Mouse (Mus musculus) neural tube, embryonic 11.5 days (tissue): ENCODE measurements around the gene Tepsin. TPM values are rescaled to one million over a fixed set of nuclear protein-coding genes. Genes with fewer than 3 reads are reported as not detected.
A peak's percentile ranks its signal among the peaks of the same experiment; 100 is the strongest.

Source experiments
- ATAC-seq: fragments of 200-750 bp; cut with Nextera tagmentation; 2 replicates; pipeline ENCODE4 v1.8.0; 2017; ENCODE audit warnings: moderate number of reproducible peaks, mild to moderate bottlenecking, moderate TSS enrichment, moderate library complexity; ENCODE audit not compliant: insufficient read depth, low FRiP score, low TSS enrichment
- DNase-seq: peaks from one replicate; pipeline ENCODE4 v3.0.0-alpha.2; 2015; ENCODE audit warnings: low spot score
- H3K27ac ChIP-seq: fragments of 300-500 bp; sonication (generic); 2 replicates; pipeline ENCODE4 v1.5.1; 2014; ENCODE audit warnings: low read depth, mild to moderate bottlenecking, low read length
- H3K27me3 ChIP-seq: fragments of 300-500 bp; sonication (generic); 2 replicates; pipeline ENCODE4 v1.6.1; 2014; ENCODE audit warnings: mild to moderate bottlenecking, low read length, mixed read lengths; ENCODE audit not compliant: control insufficient read depth, insufficient read depth
- H3K36me3 ChIP-seq: fragments of 300-500 bp; sonication (generic); 2 replicates; pipeline ENCODE4 v1.6.1; 2014; ENCODE audit warnings: mild to moderate bottlenecking, low read length, moderate library complexity, mixed read lengths; ENCODE audit not compliant: control insufficient read depth, insufficient read depth
- H3K4me1 ChIP-seq: fragments of 300-500 bp; sonication (generic); 2 replicates; pipeline ENCODE4 v1.6.1; 2014; ENCODE audit warnings: low read length, mixed read lengths; ENCODE audit not compliant: control insufficient read depth, insufficient read depth
- H3K4me2 ChIP-seq: fragments of 300-500 bp; sonication (generic); 2 replicates; pipeline ENCODE4 v1.6.1; 2014; ENCODE audit warnings: low read depth, mild to moderate bottlenecking, moderate library complexity
- H3K4me3 ChIP-seq: fragments of 300-500 bp; sonication (generic); 2 replicates; pipeline ENCODE4 v1.5.1; 2014; ENCODE audit warnings: low read depth, low read length
- H3K9ac ChIP-seq: fragments of 300-500 bp; sonication (generic); 2 replicates; pipeline ENCODE4 v1.6.1; 2014; ENCODE audit warnings: mild to moderate bottlenecking, low read length
- H3K9me3 ChIP-seq: fragments of 300-500 bp; sonication (generic); 2 replicates; pipeline ENCODE4 v1.6.1; 2016; ENCODE audit warnings: low read length; ENCODE audit not compliant: control insufficient read depth
- WGBS: fragments of 180-500 bp; shearing (Covaris S2); extraction: QIAGEN DNeasy Blood & Tissue Kit; methylation state at CpG from one replicate; pipeline ENCODE4 v1.1.7; 2014; 5-methylcytosine and 5-hydroxymethylcytosine counted together
- polyA plus RNA-seq: library from polyadenylated mRNA; unstranded; fragments of >200 nt; fragmentation: Nextera tagmentation; extraction: Ambion mirVana; gene quantifications from 2 replicates; pipeline ENCODE4 v1.2.1, GENCODE M21; 2014

Tepsin gene
- polyA plus RNA-seq, 1 experiment from 2014 or later, result 18.8 TPM

DNA sequence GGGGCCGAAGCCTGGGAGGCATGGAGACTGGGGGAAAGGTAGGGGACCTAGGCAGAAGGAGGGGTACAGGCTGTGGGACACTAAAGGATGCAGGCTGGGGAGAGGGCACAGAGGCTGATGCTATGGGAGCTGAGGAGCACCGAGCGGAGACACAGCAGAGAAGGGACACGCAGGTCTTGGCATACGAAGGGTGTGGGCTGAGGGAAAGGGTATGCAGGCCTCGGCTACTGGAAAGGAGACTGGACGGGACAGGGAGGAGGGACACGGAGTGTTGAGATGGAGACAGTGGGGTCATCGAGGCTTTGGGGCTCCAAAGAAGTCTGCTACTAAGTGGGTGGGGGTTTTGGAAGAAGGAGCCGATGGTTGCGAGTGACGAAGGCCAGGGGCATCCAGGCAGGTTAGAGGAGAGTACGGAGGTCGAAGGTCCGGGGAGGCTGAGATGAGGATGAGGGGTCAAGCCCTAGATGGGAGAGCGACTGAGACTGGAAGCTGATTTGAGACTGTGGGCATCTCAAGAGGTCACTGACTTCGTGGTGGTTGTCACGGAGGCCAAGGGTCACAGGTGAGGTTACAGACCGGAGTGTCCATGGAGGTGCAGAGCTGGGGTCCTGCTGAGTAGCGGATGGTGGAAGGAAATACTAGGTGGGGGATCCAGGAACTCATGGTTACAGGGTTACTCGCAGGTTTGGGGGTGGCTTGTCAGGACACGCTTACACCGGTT is 50.8 kb downstream of the Tepsin start:
- DNase-seq, result peak; percentile 36
- Histone ChIP-seq H3K27me3 (peaks cover 26% of the 10 kb centered on the region), H3K4me3 (peak overlapping the region; percentile 65), H3K27ac (no peak overlapping the region), H3K9me3 (no peaks in the 10 kb centered on the region), H3K4me2 (peak overlapping the region; percentile 98), H3K4me1 (peaks cover 10% of the 10 kb centered on the region), H3K36me3 (no peaks in the 10 kb centered on the region), H3K9ac (peak overlapping the region; percentile 80)
- 7% methylated on average over 23 of the region's 23 CpGs for WGBS
- no peak; the same call in 1 of the 2 replicates for ATAC-seq

DNA sequence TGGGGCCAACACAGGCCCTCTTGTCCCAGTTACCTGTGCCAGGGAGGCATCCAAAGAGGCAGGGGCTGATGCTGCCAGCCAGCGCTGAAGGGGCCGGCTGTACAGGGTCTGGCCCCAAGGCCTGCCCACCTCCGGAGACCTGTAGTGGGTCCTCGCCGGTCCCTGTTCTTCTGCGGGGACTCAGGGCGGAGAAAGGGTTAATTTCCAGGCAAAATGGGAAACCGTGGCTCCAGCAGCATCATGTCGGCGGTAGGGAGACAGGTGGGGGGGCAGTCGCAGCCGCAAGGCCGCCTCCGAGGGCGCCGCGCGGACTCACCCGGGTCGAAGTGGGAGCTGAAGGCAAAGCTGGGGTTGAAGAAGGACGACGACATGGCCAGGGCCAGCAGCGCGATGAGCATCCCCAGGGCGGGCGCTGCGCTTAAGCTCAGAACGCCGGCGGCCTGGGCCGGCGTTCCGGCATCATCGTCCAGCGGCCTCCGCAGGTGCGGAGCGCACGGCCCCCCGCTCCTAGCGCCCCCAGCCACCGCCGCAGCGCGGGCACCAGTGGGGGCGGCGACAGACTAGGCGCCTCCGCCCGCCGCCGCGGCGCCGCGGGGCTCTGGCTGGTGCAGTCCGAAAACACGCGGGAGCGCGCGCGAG is 51.9 kb downstream of the Tepsin start, which contains the start of gene Aatk:
Gene Aatk, minus strand, starts transcription at position 615 of the 639 bp plus-strand sequence.
- peaks cover 10% of the 10 kb centered on the region for H3K4me1 ChIP-seq
- H3K36me3 ChIP-seq, result no peaks in the 10 kb centered on the region
- 1% methylated on average over 56 of the region's 63 CpGs for WGBS
- H3K9ac ChIP-seq, result peak within 1 kb of the TSS; percentile 80
- peak within 1 kb of the TSS; percentile 49; the same call in 1 of the 2 replicates for H3K27ac ChIP-seq
- DNase-seq, result peak; percentile 59
- H3K4me2 ChIP-seq, result peak within 1 kb of the TSS; percentile 98
- H3K27me3 ChIP-seq, result peaks cover 26% of the 10 kb centered on the region
- no peak for ATAC-seq
- H3K9me3 ChIP-seq, result no peaks in the 10 kb centered on the region
- peak within 1 kb of the TSS; percentile 65 for H3K4me3 ChIP-seq

DNA sequence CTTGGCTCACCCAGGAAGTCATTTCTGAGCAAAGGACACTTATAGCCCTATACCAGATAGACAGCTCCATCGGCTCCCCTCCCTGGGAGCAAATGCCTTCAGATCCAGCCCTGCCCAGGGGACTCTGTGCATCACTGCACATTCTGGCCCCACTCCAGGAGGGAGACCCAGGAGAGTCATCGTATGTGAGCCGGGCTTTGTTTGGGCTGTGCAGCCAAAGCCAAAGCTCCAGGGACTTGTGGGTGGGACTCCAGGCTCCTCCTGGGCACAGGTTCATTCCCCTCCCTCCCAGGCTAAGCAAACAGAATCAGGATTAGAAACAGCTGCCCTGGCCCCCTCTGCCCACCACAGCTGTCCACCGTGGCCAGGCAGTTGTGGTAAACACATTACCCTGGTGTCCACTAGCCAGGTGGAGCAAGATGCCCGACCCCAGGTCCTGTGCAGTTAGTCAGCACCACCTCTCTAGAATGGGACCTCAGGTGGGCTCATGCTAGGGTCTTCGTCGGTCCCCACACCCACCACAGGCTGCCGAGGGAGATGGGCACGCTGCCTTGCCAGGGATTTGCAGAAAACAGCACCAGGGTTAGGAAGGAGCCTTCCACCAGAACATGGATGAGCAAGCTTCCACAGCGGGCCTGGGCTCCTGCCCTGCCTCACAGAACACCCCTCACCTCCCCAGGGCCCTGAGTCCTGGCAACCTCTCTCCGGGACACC is 52.5 kb downstream of the Tepsin start:
- H3K4me3 ChIP-seq, result peak overlapping the region; percentile 65

DNA sequence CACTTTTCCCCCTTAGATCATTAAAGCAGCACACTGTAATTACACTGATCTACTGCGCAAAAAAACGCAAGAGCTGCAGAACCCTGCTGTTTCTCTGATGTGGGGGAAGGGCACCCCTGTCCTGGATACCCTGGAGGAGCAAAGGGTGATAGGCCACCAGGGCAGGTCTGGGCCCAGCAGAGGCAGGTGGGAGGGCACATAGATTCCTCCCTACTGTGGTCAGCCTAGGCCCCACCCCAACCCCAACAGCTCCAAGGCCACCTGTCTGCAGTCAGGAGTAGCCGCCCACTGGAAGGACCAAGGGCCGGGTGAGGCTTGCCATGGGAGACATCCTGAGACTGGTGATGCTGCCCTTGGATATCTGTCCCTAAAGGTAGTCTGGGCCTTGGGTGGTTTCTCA is 53.2 kb downstream of the Tepsin start:
- ATAC-seq, result no peak
- Histone ChIP-seq H3K27ac (no peak overlapping the region), H3K9me3 (no peaks in the 10 kb centered on the region), H3K4me2 (no peak overlapping the region), H3K36me3 (no peaks in the 10 kb centered on the region), H3K4me1 (peaks cover 8% of the 10 kb centered on the region), H3K9ac (no peak overlapping the region), H3K4me3 (no peak overlapping the region), H3K27me3 (peaks cover 26% of the 10 kb centered on the region)
- no peak for DNase-seq
- 48% methylated on average over 4 of the region's 4 CpGs for WGBS

More for the DNA sequence above, 52.5 kb downstream of the Tepsin start:
- Histone ChIP-seq H3K4me2 (peak overlapping the region; percentile 98), H3K4me1 (peaks cover 8% of the 10 kb centered on the region), H3K9me3 (no peaks in the 10 kb centered on the region), H3K27ac (no peak overlapping the region; the same call in 1 of the 2 replicates), H3K36me3 (no peaks in the 10 kb centered on the region), H3K9ac (peak overlapping the region; percentile 80), H3K27me3 (peaks cover 26% of the 10 kb centered on the region)
- DNase-seq, result no peak
- no peak for ATAC-seq
- WGBS, result 58% methylated on average over 11 of the region's 11 CpGs

DNA sequence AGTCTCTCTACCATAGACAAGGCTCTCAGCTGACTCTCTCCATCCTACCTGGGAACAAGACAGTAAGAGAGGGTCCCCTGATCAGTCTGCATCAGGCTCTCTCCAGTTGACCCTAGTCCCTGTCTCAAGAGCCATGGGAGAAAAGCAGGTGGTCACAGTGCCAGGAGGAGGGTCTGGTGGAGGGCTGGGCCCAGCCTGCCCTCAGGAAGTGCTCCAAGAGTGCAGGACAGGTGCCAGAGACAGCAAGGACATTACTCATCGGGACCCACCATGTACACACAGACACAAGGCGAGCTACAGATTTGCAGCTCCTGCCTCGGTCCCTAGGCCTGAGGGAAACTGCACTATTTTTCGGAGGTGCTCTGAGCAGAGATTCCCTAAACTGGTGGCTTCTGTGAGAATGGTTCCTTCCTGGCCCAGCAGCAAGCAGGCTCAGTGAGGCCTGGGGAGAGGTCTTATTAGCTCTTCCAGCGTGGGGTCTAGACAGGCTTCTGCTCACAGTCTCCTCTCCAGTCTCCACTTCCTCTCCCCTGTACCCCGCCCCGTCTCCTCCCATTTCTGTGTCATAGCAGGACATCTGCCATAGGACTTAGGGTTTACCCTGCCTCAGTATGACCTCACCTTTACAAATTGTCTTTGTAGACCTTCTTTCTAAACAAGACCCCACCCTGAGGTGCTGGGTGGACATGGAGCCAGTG is 56.2 kb downstream of the Tepsin start:
- Histone ChIP-seq H3K9ac (no peak overlapping the region), H3K27ac (no peak overlapping the region), H3K4me3 (no peak overlapping the region), H3K9me3 (no peaks in the 10 kb centered on the region), H3K4me1 (no peaks in the 10 kb centered on the region; the same call in 1 of the 2 replicates), H3K4me2 (no peak overlapping the region), H3K36me3 (no peaks in the 10 kb centered on the region), H3K27me3 (peaks cover 10% of the 10 kb centered on the region)
- no peak for ATAC-seq
- 72% methylated on average over 7 of the region's 7 CpGs for WGBS
- DNase-seq, result no peak

DNA sequence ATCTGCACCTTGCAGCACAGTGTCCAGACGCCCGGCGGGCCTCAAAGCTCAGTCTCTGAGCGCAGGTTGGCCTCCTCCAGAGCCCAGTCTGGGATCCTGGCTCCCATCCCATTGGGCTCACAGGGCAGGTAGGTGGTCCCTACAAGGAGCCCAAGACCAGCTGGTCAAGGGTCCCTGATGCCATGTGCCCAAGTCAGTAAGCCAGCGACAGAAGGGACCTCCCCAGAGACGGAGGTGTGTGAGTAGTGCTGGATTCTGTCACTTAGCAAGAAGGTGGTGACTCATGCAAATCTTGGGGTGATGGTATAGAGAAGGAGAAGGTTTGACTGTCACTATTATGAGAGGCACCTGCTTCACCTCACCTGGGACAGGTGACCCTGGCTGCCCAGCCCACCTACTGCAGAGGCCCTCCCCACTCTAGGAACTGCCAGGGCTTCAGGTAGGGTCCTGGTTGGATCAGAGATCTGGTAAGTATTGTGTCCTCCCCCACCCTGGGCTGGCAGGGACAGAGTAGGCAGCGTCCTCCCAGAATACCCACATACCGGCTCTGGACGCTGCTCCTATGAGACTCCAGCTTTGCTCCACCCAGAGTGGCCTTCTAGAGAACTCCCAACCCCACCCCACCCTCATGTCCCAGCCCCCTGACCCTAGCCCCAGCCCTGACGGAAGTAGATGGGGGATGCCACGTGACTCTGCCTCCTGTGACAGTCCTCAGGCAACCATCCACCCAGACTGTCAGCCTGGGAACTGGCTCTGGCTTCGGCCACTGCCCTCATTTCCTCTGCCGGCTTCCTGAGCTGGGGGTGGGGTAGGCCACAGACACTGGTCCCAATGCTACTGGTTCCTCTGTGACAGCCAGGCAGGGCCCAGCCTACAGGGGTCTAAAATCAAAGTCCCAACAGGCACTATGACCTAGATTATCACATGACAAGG is 57.1 kb downstream of the Tepsin start:
- H3K27me3 ChIP-seq, result peaks cover 9% of the 10 kb centered on the region; the same call in 1 of the 2 replicates
- H3K36me3 ChIP-seq, result no peaks in the 10 kb centered on the region
- DNase-seq (no peak), ATAC-seq (no peak)
- no peak overlapping the region for H3K27ac ChIP-seq
- H3K4me1 ChIP-seq, result no peaks in the 10 kb centered on the region
- no peak overlapping the region for H3K4me3 ChIP-seq
- H3K4me2 ChIP-seq, result no peak overlapping the region
- WGBS, result 64% methylated on average over 13 of the region's 13 CpGs
- H3K9me3 ChIP-seq, result no peaks in the 10 kb centered on the region
- no peak overlapping the region for H3K9ac ChIP-seq
